Mouse (Mus musculus): Measurements from ENCODE around the gene Rnf183.

GRCm38 (mm10) chr4:62430678-62431077 is 4.4 kb downstream of the Rnf183 start:
- TF ChIP-seq CTCF (IDR thresholded peaks at IDR 0.05; ENCODE audit: low read depth) (no peak), EP300 (optimal IDR thresholded peaks at IDR 0.05) (no peak)
